Mouse (Mus musculus): ENCODE measurements around the gene Cd8b1. TPM values are rescaled to one million over a fixed set of nuclear protein-coding genes. Genes with fewer than 3 reads are reported as not detected.

Cd8b1 gene
- total RNA-seq, 2 experiments from 2014 or later = not detected

DNA sequence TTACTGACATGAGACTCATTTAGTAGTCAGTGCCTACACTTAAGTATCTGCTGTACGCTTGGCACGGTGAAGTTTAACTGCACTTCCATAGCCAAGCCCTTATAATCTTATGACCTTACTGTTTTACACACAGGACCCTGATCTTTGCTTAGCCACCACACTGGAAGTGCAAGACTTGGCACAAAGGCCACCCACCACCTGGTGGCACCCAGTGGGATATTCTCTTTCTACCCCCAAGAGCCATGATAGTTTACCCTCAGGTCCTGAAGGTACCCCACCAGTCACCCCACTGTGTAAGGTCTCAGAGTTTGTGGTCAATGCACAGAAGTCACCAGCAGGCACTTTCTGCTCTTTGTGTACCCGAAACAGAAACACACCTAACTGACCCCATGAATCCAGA, 28.6 kb downstream of the Cd8b1 start:
- no peak for DNase-seq

DNA sequence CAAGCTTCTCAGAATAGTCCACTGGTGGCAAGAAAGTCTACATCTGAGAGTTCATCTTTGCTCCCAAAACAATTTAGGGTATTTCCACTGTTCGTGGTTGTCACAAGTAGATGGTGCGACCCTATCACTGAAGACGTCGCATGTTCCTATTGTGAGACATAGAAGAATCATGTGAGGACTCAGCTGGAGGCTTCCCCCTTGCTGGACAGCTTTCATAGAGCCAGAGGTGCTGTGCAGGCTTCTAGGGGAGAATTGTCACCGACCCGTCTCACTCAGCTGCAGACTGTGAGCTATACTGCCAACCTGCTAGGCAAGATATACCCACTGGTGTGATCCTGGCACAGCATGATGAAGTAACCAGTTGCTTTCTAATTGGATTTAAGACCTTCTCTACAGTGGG, 29.6 kb downstream of the Cd8b1 start:
- DNase-seq = no peak

DNA sequence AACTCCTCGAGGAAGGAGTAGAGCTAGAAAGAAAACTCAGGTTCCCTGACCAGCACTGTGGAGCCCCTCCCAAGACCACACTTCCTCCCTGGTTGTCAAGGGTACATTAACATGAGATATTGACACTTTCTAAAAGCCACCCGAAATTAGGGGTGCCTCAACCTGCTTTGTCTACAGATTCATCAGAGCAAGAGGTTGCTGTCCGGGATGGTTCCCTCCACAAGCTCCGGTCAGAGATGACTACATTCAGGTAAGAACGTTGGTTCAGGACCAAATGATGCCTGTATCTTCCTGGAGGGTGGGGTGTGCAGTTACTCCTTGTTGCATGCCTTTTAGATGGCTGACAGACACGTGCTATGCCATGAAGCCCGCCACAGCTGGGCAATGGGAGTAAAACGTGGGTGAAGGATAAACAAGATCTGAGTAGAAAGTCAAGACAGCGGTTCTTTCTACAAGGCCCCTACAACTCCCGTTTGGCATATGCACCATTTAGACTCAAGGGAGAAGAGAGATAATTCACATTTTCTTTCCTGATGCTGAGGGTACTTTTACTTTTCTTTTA, 30.4 kb downstream of the Cd8b1 start:
- DNase-seq = no peak

DNA sequence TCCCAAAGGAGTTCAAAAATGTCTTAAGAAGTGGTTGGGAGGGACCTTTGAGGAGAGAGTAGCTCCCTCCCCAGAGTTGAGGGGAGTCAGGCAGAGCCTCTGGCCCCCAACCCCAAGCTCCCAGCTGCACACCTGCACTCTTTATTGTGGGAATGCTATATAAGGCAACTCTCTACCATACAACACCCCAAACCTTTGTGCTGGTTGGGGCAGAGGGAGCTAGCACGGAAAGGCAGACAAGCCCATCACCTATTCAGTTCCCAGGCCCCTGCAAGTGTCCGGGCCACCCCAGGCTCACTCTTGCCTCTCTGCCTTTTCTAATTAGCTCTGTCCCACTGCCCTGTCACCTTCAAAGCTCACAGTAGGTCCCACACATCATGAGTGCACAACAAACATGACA, 31.1 kb downstream of the Cd8b1 start:
- no peak for DNase-seq

DNA sequence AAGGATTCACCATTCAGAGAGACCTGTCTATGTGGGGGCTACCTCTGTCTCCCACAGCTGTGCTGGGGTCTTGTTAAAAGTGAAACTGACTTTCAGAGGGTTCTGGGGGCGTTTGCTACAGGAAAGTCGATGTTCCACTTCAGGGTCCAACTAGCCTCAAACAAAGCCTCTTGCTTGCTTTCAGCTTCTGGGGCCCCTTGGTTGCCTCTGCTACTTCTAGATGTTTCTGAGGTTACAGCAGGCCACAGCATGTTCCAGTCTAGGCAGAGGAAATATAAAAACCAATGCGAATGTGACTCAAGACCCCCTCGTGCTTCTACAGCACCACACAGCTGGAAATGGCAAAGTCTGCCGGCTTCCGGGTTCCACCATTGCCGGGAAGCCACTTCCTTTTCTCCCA, 34.9 kb downstream of the Cd8b1 start:
- DNase-seq = no peak

DNA sequence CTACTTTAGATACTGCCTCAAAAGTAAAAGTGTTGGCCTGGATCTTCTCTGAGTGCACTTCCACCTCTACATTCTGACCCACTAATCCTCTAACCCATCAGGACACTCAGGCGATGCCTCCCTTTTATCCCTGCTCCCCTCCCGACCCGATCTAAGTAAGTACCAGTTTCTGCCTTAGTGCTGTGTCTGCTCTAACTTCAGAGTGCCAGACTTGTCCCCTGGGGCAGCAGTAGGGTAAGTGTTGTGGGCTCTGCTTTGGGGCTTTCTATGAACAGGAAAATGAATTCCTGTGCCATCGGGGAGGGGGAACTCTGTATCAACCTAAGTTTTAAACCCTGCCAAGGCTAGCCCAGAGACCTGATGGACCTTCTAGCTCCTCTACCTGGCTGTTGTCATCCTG, 37.6 kb downstream of the Cd8b1 start:
- DNase-seq = no peak

DNA sequence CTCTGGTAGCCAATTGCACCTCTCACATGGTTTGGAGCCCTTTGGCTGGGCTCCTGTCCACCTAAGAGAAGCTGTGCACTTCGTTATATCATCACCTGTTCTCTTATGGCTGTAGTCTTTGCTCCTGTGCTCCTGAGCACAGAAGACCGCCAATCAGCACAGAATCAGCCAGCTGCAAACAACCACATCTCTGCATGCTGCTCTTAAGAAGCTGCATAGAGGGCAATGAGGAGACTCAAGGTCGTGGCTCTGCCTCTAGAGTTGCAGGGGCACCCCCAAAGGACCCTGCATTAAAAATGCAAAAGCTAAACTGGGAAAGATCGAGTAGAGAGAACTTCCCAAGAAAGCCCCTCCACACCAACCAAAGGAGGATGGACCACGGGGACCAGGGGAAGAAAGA, 38.2 kb downstream of the Cd8b1 start:
- no peak for DNase-seq

DNA sequence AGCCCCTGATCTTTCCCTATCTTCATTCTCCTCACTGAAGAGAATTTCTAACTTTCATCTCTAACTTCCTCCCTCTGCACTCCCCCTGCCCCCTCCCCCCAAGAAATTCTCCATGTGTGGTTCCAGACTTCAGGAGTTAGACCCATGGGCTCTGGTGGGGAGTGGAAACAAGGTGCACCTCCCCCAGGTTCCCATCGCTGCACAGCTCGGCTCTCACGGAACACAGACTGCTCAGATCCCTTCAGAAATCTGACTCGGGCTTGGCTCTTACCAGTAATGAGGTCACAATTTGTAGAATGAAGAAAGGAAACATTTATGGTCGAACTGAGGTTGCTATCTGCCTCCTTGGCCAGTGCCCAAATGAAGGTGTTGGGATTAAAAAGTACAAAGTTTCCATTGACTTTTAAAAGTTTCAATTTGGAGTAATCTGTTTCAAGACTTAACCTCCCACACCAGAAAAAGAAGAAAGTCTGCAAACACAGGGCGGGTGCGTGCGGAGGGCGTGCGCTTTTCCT, 38.6 kb downstream of the Cd8b1 start:
- no peak for DNase-seq

DNA sequence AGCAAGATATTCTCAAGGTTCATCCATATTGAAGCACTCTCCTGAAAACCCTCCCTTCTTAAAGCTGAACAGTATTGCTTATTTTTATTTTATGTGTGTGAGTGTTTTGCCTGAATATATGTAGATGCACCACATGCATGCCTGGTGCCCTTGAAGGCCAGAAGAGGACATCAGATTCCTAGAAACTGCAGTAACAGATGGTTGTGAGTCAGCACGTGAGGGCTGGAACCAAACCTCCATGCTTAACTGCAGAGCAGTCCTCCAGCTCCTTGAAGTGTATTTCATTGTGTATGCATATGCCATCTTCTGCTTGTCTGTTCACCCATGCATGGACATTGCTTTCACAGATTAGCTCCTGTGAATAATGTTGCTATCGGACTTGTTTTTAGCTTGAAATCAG, 41.4 kb downstream of the Cd8b1 start:
- DNase-seq = no peak

DNA sequence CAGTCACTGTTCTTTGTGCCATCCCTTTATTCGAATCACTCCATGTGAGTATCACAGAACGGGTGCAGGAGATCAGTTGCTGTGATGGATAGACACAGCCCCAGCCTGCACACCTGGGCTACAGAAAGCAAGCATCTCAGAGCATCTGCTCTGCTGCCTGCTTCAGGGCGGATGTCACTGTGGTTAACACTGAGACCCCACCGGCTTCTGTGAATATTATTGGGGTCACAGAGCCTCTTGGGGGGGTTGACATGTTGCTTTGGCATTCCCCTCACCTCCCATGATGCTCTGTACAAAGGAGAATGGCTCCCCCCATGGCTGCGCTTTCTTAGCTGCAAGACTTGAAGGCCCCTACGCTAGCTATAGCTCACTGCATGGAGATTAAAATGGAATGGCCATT, 46.8 kb downstream of the Cd8b1 start:
- DNase-seq = no peak

DNA sequence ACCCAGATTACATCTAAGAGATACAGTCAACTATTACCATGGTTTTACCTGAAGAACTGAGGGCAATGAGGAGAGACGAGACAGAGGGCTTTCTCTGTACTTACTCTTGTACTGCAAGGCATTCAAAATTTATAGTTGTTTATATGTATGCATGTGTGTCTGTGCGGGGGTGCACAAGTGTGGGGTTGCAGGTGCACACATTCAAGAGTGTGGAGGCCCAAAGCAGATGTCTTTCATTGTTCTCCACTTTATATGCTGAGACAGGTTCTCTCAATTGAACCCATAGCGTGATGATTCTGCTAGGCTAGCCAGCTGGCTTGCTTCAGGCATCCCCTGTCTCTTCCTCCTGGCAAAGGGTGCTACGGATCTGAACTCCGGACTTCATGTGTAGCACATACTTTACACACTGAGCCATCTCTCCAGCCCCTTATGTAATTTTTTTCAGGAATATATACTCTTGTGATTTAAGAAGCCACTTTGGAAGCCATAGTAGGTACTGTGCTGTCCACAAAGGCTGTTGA, 48.6 kb downstream of the Cd8b1 start:
- DNase-seq = no peak

DNA sequence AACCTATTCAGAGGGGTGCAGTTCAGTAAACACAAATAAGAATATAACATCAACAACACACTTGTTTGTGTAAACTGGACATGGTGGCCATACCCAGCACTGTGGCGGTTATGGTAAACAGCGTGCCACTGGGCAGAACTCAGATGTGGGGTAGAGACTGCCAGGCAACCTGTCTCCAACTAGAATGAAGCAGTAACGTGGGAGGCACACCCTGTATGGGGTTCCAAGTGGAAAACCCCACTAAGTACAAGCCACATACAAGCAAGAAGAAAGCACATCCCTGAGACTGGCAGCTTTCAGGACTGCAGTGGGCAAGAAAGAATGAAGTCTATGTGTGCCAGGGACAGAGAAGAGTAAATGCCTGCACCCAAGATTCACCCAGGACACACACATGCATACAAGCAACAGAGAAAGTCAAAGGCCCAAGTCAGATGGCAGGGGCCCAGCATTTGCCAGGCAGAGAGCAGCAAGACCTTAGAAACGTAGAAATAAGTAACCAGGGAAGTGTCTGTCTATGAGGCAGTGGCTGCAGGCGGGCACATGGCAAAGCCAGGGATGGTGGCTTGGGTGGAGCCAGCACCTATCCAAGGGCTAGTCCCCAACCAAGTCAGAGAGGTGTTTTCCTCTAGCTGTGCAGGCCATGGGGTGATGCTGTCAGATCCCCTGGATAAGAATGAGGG, 49.6 kb downstream of the Cd8b1 start:
- no peak for DNase-seq

DNA sequence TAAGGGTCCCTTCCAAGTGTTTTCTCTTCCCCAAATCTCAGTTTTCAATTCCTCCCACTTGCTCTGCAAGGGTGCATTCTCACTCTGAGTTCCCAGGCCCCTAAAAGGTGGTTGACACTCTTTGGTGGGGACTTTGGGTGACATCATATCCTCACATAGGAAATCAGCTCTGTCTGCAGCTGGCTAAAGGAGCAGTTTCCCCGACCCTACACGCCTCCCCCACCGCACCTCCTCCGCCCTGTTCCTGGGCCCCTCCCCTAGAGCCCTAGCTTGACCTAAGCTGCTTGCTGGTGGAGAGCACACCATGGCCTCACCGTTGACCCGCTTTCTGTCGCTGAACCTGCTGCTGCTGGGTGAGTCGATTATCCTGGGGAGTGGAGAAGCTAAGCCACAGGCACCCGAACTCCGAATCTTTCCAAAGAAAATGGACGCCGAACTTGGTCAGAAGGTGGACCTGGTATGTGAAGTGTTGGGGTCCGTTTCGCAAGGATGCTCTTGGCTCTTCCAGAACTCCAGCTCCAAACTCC, 50.7 kb downstream of the Cd8b1 start, which contains the start of gene Cd8a:
TSS of gene Cd8a (plus strand) at position 179 of the 527 bp plus-strand sequence.
- DNase-seq = no peak

DNA sequence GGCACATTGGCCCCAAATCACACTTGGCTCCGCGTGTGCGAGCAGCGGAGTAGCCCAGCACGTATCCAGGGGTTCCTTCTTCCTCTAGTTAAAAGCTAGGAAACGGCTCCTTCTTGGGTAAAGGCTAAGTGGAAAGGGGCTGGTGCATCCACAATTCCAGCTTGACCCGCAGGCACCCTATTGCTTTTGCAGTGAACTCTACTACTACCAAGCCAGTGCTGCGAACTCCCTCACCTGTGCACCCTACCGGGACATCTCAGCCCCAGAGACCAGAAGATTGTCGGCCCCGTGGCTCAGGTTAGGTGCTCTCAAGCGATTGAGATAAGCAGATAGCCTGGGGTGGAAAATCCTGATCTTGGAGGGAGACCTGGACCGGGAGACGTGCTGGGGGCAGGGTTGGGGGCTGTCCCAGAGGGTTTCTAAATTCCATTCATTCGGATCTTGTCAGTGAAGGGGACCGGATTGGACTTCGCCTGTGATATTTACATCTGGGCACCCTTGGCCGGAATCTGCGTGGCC, 51.8 kb downstream of the Cd8b1 start:
- DNase-seq = no peak

DNA sequence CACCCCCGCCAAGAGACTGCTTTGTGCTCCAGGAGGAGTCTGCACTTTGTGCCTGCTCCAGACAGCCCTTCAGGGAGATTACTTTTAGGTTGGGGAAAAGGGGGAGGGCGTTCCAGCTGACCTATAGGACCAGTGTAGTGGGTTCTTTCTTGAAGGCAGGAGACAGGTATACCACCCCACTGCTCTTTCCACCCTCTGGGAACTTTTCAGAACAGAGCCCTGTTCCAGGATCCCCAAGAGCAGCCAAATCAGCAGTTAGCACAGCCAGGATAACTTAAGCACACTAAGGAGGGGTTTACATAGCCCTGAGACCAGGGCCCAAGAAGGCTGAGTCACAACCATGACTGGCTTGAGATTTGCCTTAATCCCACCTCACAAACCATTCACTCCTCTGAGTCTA, 52.3 kb downstream of the Cd8b1 start:
- no peak for DNase-seq

DNA sequence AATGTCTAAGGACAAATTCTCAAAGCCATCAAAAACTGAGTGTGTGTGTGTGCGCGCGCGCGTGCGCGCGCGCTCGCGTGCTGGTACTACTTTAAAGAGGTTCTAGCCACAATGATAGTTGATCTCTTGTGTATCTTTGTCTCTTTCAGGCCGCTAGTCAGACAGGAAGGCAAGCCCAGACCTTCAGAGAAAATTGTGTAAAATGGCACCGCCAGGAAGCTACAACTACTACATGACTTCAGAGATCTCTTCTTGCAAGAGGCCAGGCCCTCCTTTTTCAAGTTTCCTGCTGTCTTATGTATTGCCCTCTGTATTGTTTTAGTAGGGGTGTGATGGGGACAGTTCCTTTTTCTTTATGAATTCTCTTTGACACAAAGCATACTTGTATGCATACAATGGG, 54.1 kb downstream of the Cd8b1 start:
- no peak for DNase-seq

DNA sequence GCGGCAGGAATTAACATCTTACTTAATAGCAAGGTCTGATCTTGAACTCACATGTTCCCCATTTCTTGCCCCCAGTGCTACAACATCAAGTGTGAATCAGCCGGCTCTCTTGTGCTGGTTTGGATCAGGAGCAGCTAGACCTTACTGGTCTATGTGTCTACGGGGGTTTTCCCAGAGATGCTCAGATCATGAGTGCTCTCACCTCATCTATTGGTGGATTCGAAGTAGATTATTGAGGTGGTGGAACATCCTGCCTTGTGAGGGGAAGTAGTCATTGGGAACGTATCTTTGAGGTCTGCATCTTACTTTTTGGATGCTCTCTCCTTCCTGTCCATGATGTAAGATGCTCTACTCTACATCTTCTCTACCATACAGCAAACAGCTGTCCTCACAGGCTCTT, 59.1 kb downstream of the Cd8b1 start:
- DNase-seq = no peak

Other genes with a start within 250 kb of the Cd8b1 start
- gene Thnsl2, start 178.3 kb upstream of the Cd8b1 start, total RNA-seq (2021) = 1 to 10 TPM; 3.1 to 3.7 TPM
- gene Fabp1, start 123.0 kb upstream of the Cd8b1 start, total RNA-seq (2021) = not detected
- gene Krcc1, start 51.1 kb upstream of the Cd8b1 start, total RNA-seq (2021) = 10 to 100 TPM; 17.2 to 17.4 TPM
- under 1 TPM; 0.47 to 0.86 TPM for gene Smyd1, start 555 bp upstream of the Cd8b1 start, total RNA-seq (2021)
- not detected for gene Cd8a, start 50.6 kb downstream of the Cd8b1 start, total RNA-seq (2021)
- 100 to 1,000 TPM; 100 to 103 TPM for gene Rmnd5a, start 117.8 kb downstream of the Cd8b1 start, total RNA-seq (2021)
- 10 to 100 TPM; 44.5 to 47.7 TPM for gene Rnf103, start 171.1 kb downstream of the Cd8b1 start, total RNA-seq (2021)
- 10 to 100 TPM; 94.7 to 99.2 TPM for gene Chmp3, start 221.0 kb downstream of the Cd8b1 start, total RNA-seq (2021)

All from layer of hippocampus, postnatal 36 days (tissue).